Mouse (Mus musculus): ENCODE measurements around the gene 4933430I17Rik.

DNA sequence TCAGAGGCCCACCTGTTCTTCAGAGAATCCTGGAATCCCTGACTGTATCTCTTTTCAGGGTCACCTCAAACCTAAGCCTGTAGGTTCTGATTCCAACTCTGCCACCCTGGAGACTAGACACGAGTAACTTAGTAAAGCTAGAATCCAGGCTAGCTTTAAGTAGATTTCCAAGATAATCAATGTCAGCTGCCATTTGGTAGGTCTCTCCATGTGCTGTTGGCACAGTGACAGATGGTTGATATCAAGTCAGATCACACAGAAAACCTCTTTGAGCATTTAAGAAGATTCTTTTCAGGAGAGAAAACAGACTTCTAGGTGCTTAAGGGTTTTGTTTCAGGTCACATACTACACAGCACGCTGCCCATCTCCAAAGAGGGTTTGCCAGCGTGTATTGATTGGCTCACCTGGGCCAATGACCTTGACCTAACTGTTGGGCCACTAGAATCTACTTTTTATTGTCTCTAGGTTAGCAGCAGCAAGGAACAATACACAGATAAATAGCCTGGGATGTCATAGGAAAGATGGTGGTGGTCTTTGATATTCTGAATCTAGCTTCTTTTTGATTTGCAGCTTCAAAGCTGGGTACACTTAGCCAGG, 21.7 kb upstream of the 4933430I17Rik start, which contains the start of gene Hdhd3:
- no peak for TF ChIP-seq EP300 (IDR thresholded peaks at IDR 0.05; ENCODE audit: low read depth in 1 of 2, low read length in 2 of 2)
- TF ChIP-seq MAX (IDR thresholded peaks at IDR 0.05; ENCODE audit: low read length) = peak; percentile 39; the same call in 1 of the 2 replicates
- TF ChIP-seq TAL1 (IDR thresholded peaks at IDR 0.05; ENCODE audit: low read length) = no peak
- peak; percentile 11; the same call in 1 of the 2 replicates for TF ChIP-seq GATA1 (IDR thresholded peaks at IDR 0.05; ENCODE audit: low read depth, low read length)
- no peak for TF ChIP-seq CTCF (IDR thresholded peaks at IDR 0.05 in 2 of 3, conservative IDR thresholded peaks at IDR 0.05 in 1 of 3; ENCODE audit: control insufficient read depth in 1 of 3, insufficient read depth in 1 of 3, low read depth in 2 of 3, low read length in 3 of 3, poor library complexity in 1 of 3, severe bottlenecking in 1 of 3)
- TF ChIP-seq MAFK (IDR thresholded peaks at IDR 0.05; ENCODE audit: borderline replicate concordance, low read depth, low read length) = no peak
- TF ChIP-seq ELF1 (IDR thresholded peaks at IDR 0.05; ENCODE audit: low read depth, low read length) = no peak
- no peak for TF ChIP-seq POLR2A (IDR thresholded peaks at IDR 0.05; ENCODE audit: control insufficient read depth in 1 of 2, insufficient read depth in 1 of 2, low read depth in 1 of 2, low read length in 2 of 2, poor library complexity in 1 of 2)
- TF ChIP-seq ETS1 (IDR thresholded peaks at IDR 0.05; ENCODE audit: low read depth, low read length) = peak; percentile 15; the same call in 1 of the 2 replicates
- no peak for TF ChIP-seq KAT2A (conservative IDR thresholded peaks at IDR 0.05; ENCODE audit: low read depth, low read length)

Data from MEL (cell line).